Mouse (Mus musculus): ENCODE measurements around the gene Lhpp. TPM values are rescaled to one million over a fixed set of nuclear protein-coding genes. Genes with fewer than 3 reads are reported as not detected.

The Lhpp gene
- polyA plus RNA-seq, 1 experiment from 2014 or later: 46.6 TPM

- Histone ChIP-seq H3K27me3 (ENCODE audit: control insufficient read depth, insufficient read depth, low read length) (no peaks in the 10 kb centered on the region), H3K4me2 (replicated peaks) (no peak overlapping the region), H3K9me3 (ENCODE audit: control insufficient read depth, low read length) (no peaks in the 10 kb centered on the region), H3K36me3 (replicated peaks; ENCODE audit: control insufficient read depth, insufficient read depth) (peaks cover 17% of the 10 kb centered on the region), H3K4me3 (replicated peaks; ENCODE audit: low read length) (no peak overlapping the region), H3K4me1 (replicated peaks; ENCODE audit: control insufficient read depth, insufficient read depth, low read length) (peaks cover 16% of the 10 kb centered on the region), H3K27ac (peak overlapping the region; percentile 60), H3K9ac (no peak overlapping the region)
- ATAC-seq (ENCODE audit: low FRiP score) (peak; percentile 65; the same call in 1 of the 2 replicates), DNase-seq (ENCODE audit: low spot score) (peak; percentile 41)
- WGBS: 55% methylated on average over 4 of the region's 4 CpGs
Measured at GRCm38 (mm10) chr7:132753518-132754388, 143.3 kb downstream of the Lhpp start.

GRCm38 (mm10) chr7:132754389-132754750, 143.9 kb downstream of the Lhpp start:
- no peak for ATAC-seq (ENCODE audit: low FRiP score)
- WGBS: 53% methylated on average over 3 of the region's 3 CpGs

More at GRCm38 (mm10) chr7:132754389-132754750, 143.9 kb downstream of the Lhpp start:
- Histone ChIP-seq H3K9ac (no peak overlapping the region), H3K9me3 (ENCODE audit: control insufficient read depth, low read length) (no peaks in the 10 kb centered on the region), H3K4me2 (replicated peaks) (no peak overlapping the region), H3K4me1 (replicated peaks; ENCODE audit: control insufficient read depth, insufficient read depth, low read length) (peaks cover 16% of the 10 kb centered on the region), H3K4me3 (replicated peaks; ENCODE audit: low read length) (no peak overlapping the region), H3K27ac (peak overlapping the region; percentile 29; the same call in 1 of the 2 replicates), H3K36me3 (replicated peaks; ENCODE audit: control insufficient read depth, insufficient read depth) (peaks cover 23% of the 10 kb centered on the region), H3K27me3 (ENCODE audit: control insufficient read depth, insufficient read depth, low read length) (no peaks in the 10 kb centered on the region)
- no peak for DNase-seq (ENCODE audit: low spot score)

Other genes with a start within 250 kb of the Lhpp start
- gene Oat, start 34.2 kb upstream of the Lhpp start, polyA plus RNA-seq (2014; fragmentation: Nextera tagmentation; extraction: Ambion mirVana): 107 and 119 TPM in 2 replicates
- gene Nkx1-2, start 11.0 kb upstream of the Lhpp start, polyA plus RNA-seq (2014; fragmentation: Nextera tagmentation; extraction: Ambion mirVana): 0.47 and 0.74 TPM in 2 replicates
- 13.3 and 16.6 TPM in 2 replicates for gene Fam53b, start 203.2 kb downstream of the Lhpp start, polyA plus RNA-seq (2014; fragmentation: Nextera tagmentation; extraction: Ambion mirVana)
- gene Eef1akmt2, start 242.0 kb downstream of the Lhpp start, polyA plus RNA-seq (2014; fragmentation: Nextera tagmentation; extraction: Ambion mirVana): 85.1 and 86.7 TPM in 2 replicates
- gene Abraxas2, start 248.6 kb downstream of the Lhpp start, polyA plus RNA-seq (2014; fragmentation: Nextera tagmentation; extraction: Ambion mirVana): 36.4 and 44.9 TPM in 2 replicates